Comparison of ENCODE assay signal across 8 mouse cellular contexts in genomic region chr11:106255685-106256451, GRCm38 (mm10). TPM values are rescaled to one million over a fixed set of nuclear protein-coding genes. Genes with fewer than 3 reads are reported as not detected.
DNase-seq lines count a peak whose midpoint lies in the region; ATAC-seq and TF ChIP-seq lines count a peak whose summit lies in the region.

Ftsj3 (minus strand) TSS chr11:106256079.
Psmc5 (plus strand) TSS chr11:106256154.

- peak within 1 kb of the TSS; percentile 74 for H3K9ac ChIP-seq in hindbrain, postnatal 0 days (replicated peaks; ENCODE audit: low read length)

- DNase-seq in WW6 (ENCODE audit: low read depth, low spot score): peak; percentile 95
- DNase-seq in cerebellum, postnatal 4 days (ENCODE audit: low spot score in 2 of 2): peak; percentile 96 to 98
- DNase-seq in gastrocnemius, adult 2 months: peak; percentile 99
- peak; percentile 98 for DNase-seq in hindbrain, postnatal 0 days (ENCODE audit: low spot score)
- peak; percentile 96 to 98 for DNase-seq in left cerebral cortex, adult 2 months (ENCODE audit: extremely low spot score in 1 of 2, low spot score in 2 of 2)
- DNase-seq in right cerebral cortex, adult 2 months (ENCODE audit: low spot score in 2 of 2): peak; percentile 99 to 100
- DNase-seq in urinary bladder, postnatal 14 days (ENCODE audit: low spot score): peak; percentile 98

- ATAC-seq in hindbrain, postnatal 0 days: peak; percentile 96
- ATAC-seq in megakaryocyte, adult 5-6 weeks (ENCODE audit: poor library complexity, severe bottlenecking): peak; percentile 94

- peak within 1 kb of the TSS; percentile 94 for H3K27ac ChIP-seq in gastrocnemius, adult 2 months
- peak within 1 kb of the TSS; percentile 85 for H3K27ac ChIP-seq in hindbrain, postnatal 0 days
- H3K27ac ChIP-seq in left cerebral cortex, adult 2 months: peak within 1 kb of the TSS; percentile 93

- H3K27me3 ChIP-seq in hindbrain, postnatal 0 days (ENCODE audit: insufficient read depth, low read length): no peaks in the 10 kb centered on the region

- H3K36me3 ChIP-seq in hindbrain, postnatal 0 days (ENCODE audit: insufficient read depth, low read length): peaks cover 35% of the 10 kb centered on the region; the same call in 1 of the 2 replicates

- intact Hi-C loops in gastrocnemius, adult 2 months (cut with DNase I): loop anchor here (1.0 to 5.0 kb wide), 3 partner anchors 20 to 137 kb away; partner anchors contain the start of genes Ccdc47, Ddx42 and Tcam1
- intact Hi-C loops in left cerebral cortex, adult 2 months (cut with DNase I): loop anchor here (2.0 to 5.0 kb wide), 3 partner anchors 17 to 71 kb away; partner anchors contain the start of genes Ccdc47, Ddx42 and Smarcd2

- H3K4me2 ChIP-seq in hindbrain, postnatal 0 days (ENCODE audit: low read depth, low read length): peak within 1 kb of the TSS; percentile 91

- WGBS in hindbrain, postnatal 0 days: under 1% methylated on average over 42 of the region's 42 CpGs

- TF ChIP-seq CTCF in gastrocnemius, adult 2 months (IDR thresholded peaks at IDR 0.05): peak; percentile 0; the same call in 1 of the 2 replicates
- TF ChIP-seq CTCF in hindbrain, postnatal 0 days (IDR thresholded peaks at IDR 0.05; ENCODE audit: low read depth): peak; percentile 60
- TF ChIP-seq CTCF in left cerebral cortex, adult 2 months (IDR thresholded peaks at IDR 0.05): no peak; the same call in 1 of the 2 replicates

- peak within 1 kb of the TSS; percentile 97 for H3K4me3 ChIP-seq in gastrocnemius, adult 2 months
- H3K4me3 ChIP-seq in hindbrain, postnatal 0 days (ENCODE audit: low read length): peak within 1 kb of the TSS; percentile 61
- H3K4me3 ChIP-seq in left cerebral cortex, adult 2 months: peak within 1 kb of the TSS; percentile 74

- H3K4me1 ChIP-seq in hindbrain, postnatal 0 days (ENCODE audit: insufficient read depth, low read length): peaks cover 5% of the 10 kb centered on the region

- H3K9me3 ChIP-seq in hindbrain, postnatal 0 days (ENCODE audit: low read length): no peaks in the 10 kb centered on the region

RNA-seq across cellular contexts. Expression of gene Ftsj3, which starts in this region (rescaled TPM):
- total RNA-seq in gastrocnemius, adult 2 months (2021): 10 to 100 TPM; 21.9 to 22.3 TPM
- 24.4 and 55.6 TPM in 2 replicates for total RNA-seq in hindbrain, postnatal 0 days (2014; rRNA removed)
- 28.5 and 29.4 TPM in 2 replicates for polyA plus RNA-seq in hindbrain, postnatal 0 days (2015; fragmentation: Nextera tagmentation; extraction: Ambion mirVana)
- total RNA-seq in left cerebral cortex, adult 2 months (2021): 10 to 100 TPM; 30.1 to 31.1 TPM
- 13.0 and 14.0 TPM in 2 replicates for total RNA-seq in megakaryocyte, adult 5-6 weeks (2015)
- total RNA-seq in megakaryocyte, adult 5-6 weeks (2017): 46.6 and 59.1 TPM in 2 replicates

RNA-seq across cellular contexts. Expression of gene Psmc5, which starts in this region (rescaled TPM):
- total RNA-seq in gastrocnemius, adult 2 months (2021): 100 to 1,000 TPM; 121 to 132 TPM
- total RNA-seq in hindbrain, postnatal 0 days (2014; rRNA removed): 55.4 and 58.9 TPM in 2 replicates
- 305 and 308 TPM in 2 replicates for polyA plus RNA-seq in hindbrain, postnatal 0 days (2015; fragmentation: Nextera tagmentation; extraction: Ambion mirVana)
- 100 to 1,000 TPM; 187 to 209 TPM for total RNA-seq in left cerebral cortex, adult 2 months (2021)
- total RNA-seq in megakaryocyte, adult 5-6 weeks (2015): 34.4 and 41.0 TPM in 2 replicates
- 52.7 and 63.9 TPM in 2 replicates for total RNA-seq in megakaryocyte, adult 5-6 weeks (2017)

Comparison
In these comparisons a context has a peak if more than half of its experiments do, and no peak if none do; other contexts are left out.
1. Peak in every context shown above with its lines: DNase-seq, ATAC-seq, H3K4me3 ChIP-seq and H3K27ac ChIP-seq.